Mouse (Mus musculus) v-Abl transformed pro-B cells (cell line): Measurements from ENCODE around the gene Csrnp2.
"Not testable (repeated sequence)": the region's sequence is repeated elsewhere in the genome, so short reads cannot be mapped to it uniquely, and the experiment has no call there.

ENCODE experiments used
- in situ Hi-C, 2 experiments: fragments of 400-800 bp; cut with MboI; formaldehyde crosslinking; loops; one replicate each; pipeline ENCODE4 v1.15.1; 2025; ENCODE audit not compliant: unreplicated experiment in 2 of 2

The Csrnp2 gene

DNA sequence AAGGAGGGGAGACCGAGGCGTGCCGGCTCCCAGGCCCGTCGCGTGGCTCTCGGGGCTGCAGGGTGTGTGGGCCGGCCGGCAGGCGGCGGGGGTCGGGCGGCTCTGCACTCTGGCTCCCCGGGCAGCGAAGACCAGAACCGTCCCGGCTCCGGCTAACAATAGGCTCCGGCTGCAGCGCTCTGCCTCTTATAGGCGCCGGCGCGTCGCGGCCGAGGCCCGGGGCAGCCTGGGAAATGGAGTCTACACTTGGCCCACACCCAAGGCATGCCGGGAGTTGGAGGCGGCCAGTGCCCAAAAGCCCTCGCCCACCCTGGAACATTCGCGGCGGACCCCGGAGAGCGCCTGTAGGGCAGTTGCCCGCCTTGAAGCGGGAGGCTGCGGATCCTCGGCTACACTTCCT, at the start of gene Csrnp2:
Gene Csrnp2, minus strand, starts transcription at position 387 of the 400 bp plus-strand sequence.
- in situ Hi-C loops = loop anchor here in 1 of 2 experiments (5.0 kb wide), 1 partner anchor 57 kb away; the partner anchor contains the start of gene Tfcp2

GRCm38 (mm10) chr15:100543651-100544030, 48.4 kb upstream of the Csrnp2 start:
- in situ Hi-C loops = loop anchor here (5.0 to 25.0 kb wide), 2 partner anchors 69 to 444 kb away; no protein-coding TSS in a partner anchor

DNA sequence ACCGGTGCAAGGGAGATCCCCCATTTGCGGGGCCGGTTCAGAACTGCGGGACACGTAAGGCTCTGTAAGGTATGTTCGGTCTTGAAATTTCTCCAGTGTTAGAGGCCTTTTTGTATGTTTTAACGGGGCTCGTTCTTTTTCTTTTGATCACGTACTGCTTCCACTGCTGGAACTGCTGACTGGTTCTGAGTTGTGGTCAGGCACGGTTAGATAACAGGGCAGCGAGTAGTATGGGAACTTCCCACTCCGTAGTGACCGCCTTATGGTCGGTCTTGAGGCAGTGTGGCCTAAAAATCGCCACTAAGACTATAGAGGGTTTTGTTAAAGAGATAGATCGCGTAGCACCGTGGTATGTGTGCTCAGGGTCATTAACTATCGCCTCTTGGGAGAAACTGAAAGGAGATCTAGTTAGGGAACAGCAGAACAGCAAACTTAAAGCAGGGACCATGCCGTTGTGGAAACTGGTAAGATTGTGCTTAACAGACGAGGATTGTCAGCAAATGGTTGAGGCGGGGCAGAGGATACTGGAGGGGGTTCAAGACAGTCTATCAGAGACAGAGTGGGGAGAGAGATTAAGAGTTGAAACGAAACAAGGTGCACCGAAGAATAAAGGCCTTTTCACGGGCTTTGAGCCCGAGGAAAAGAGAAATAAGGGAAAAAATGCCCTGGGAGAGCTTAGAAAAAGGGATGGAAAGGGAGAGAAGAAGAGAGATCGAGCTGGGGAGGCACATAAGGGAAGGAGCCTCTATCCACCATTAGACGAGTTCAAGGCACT, 47.8 kb upstream of the Csrnp2 start:
- in situ Hi-C loops = loop anchor here (5.0 to 25.0 kb wide), 2 partner anchors 69 to 444 kb away; no protein-coding TSS in a partner anchor

GRCm38 (mm10) chr15:100541426-100541825, 46.1 kb upstream of the Csrnp2 start:
- in situ Hi-C loops = loop anchor here (5.0 to 25.0 kb wide), 2 partner anchors 71 to 446 kb away; no protein-coding TSS in a partner anchor

DNA sequence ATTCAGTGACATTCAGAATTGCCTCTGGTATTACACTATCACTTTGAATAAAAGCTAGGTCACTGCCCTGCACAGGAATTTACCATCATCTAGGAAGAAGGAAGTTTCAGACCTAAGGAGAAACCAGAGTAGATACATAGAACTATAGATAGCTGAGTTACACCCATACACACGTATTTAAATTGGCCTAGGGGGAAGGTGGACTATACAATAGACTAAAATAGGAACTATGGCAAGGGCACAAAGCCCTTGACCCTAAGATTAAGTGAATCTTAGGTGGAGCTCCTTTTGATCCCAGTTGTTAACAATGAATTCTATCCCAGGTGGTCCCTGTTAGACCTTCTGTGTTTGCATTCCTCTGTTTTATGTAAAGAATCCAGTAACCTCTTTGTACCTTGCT, 45.7 kb upstream of the Csrnp2 start:
- in situ Hi-C loops = loop anchor here (5.0 to 25.0 kb wide), 2 partner anchors 71 to 446 kb away; no protein-coding TSS in a partner anchor

DNA sequence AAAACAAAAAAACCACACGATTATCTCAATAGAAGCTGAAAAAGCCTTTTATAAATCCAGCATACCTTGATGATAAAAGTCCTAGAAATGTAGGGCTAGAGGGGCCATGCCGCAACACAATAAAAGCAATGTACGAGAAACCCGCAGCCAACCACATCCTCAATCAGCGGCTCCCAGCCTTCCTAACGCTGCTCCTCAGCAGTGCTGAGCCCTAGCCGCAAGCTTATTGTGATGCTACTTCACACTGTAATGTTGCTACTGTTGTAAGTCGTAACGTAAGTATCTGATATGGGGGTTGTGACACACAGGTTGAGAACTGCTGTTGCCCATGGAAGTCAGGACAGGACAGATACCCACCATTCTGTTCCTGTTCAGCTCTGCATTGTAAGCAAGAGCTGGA, 44.1 kb upstream of the Csrnp2 start:
- in situ Hi-C loops = loop anchor here (5.0 to 25.0 kb wide), 3 partner anchors 138 to 448 kb away; partner anchors contain the start of gene Cela1 (in 1 of the 2)

DNA sequence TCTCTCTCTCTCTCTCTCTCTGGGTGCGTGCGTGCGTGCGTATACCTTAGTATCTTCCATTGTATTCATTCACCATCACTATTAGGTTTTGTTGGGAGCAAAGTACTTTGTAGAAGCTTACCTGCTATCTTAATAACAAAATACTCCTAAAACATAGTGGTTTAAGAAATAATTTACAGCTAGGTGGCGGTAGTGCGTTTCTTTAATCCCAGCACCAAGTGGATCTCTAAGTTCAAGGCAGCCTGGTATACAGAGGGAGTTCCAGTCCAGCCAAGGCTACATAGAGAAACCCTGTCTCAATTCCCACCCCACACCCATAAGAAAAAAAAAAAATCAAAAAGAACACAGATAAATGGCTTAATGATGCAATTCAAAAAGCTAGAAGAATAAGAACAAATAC, 42.6 kb upstream of the Csrnp2 start:
- in situ Hi-C loops = loop anchor here (5.0 to 25.0 kb wide), 3 partner anchors 139 to 449 kb away; partner anchors contain the start of gene Cela1 (in 1 of the 2)

DNA sequence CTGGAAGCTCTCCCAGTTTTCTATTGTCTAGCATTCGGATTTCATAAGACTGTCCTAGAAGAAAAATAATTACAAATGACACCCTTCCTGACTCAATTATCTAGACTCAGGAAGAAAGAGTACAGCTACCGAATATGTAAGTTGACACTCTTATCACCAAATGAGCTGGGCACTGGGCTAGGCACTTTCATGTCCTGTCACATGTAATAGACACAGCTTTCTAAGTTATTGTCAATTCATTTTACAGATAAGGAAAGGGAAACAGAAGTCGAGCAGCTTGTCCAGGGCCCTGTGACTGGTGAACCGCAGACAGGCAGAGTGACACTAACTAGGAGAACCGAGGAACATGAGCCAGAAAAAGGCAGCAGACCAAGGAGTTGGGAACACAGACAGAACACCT, 32.6 kb upstream of the Csrnp2 start:
- in situ Hi-C loops = loop anchor here in 1 of 2 experiments (25.0 kb wide), 1 partner anchor 459 kb away; no protein-coding TSS in a partner anchor

DNA sequence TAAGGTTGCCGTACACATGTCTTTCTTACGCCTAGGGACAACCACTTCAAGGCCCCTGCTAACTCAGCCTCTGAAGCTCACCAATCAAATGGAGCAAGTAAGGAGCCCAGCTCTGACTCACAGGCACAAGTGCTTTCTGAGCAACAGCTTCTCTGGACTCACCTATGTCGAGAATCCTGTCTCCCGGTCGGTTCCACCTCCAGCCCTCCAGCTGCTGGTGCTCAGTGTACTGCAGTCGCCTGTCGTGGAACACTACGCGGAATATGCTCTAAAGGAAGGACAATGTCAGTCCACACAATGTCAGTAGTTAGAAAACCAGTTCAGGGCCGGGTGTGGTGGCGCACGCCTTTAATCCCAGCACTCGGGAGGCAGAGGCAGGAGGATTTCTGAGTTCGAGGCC, 30.1 kb upstream of the Csrnp2 start:
- in situ Hi-C loops = loop anchor here in 1 of 2 experiments (25.0 kb wide), 1 partner anchor 462 kb away; no protein-coding TSS in a partner anchor

GRCm38 (mm10) chr15:100520306-100520705, 25.0 kb upstream of the Csrnp2 start:
- in situ Hi-C loops = no loop called here

- in situ Hi-C loops = no loop called here
These were observed 19.8 kb upstream of the Csrnp2 start for GRCm38 (mm10) chr15:100515121-100515520.

- in situ Hi-C loops = no loop called here
These were observed 18.1 kb upstream of the Csrnp2 start for GRCm38 (mm10) chr15:100513387-100513786.

- in situ Hi-C loops = no loop called here
These were observed 14.8 kb upstream of the Csrnp2 start for GRCm38 (mm10) chr15:100510072-100510471.

GRCm38 (mm10) chr15:100508454-100509167, 13.3 kb upstream of the Csrnp2 start:
- in situ Hi-C loops = no loop called here

GRCm38 (mm10) chr15:100499506-100499905, 4.2 kb upstream of the Csrnp2 start:
- in situ Hi-C loops = loop anchor here in 1 of 2 experiments (5.0 kb wide), 1 partner anchor 53 kb away; the partner anchor contains the start of gene Tfcp2

- in situ Hi-C loops = loop anchor here in 1 of 2 experiments (5.0 kb wide), 1 partner anchor 58 kb away; the partner anchor contains the start of gene Tfcp2
These were observed 641 bp downstream of the Csrnp2 start for GRCm38 (mm10) chr15:100494647-100495046.

GRCm38 (mm10) chr15:100491966-100492365, 3.3 kb downstream of the Csrnp2 start:
- in situ Hi-C loops = no loop called here

DNA sequence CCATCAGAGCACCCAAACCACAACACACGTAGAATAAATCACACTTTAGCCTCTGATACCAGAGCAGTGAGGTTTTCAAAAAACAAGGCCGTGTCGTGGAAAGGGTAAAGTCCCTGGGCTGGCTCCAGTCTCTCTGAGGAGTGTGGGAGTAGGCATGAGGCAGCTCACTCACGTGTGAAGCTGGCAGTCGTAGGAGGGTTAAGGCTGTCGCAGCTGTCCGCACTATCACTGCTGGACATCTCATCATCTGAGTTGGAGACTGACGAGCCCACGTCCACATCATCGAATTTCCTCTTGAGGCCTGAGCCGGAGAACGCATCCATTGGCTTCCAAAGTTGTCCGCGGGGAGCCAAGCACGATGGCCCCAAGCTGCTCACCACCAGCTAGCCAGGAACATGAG, 6.0 kb downstream of the Csrnp2 start:
- in situ Hi-C loops = no loop called here

DNA sequence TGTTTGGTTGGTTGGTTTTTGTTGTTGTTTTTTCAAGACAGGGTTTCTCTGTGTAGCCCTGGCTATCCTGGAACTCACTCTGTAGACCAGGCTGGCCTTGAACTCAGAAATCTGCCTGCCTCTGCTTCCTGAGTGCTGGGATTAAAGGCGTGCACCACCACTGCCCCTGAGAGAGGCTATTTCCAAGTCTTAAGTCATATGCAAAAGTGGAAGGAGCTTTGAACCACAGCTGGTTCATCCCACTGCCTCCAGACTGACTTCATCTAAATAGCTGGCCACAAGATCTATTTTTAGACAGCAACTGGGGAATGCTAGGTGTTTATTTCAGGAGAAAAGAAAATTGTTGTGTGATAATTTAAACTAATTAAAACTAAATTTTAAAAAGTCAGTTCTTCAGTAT, 7.0 kb downstream of the Csrnp2 start:
- in situ Hi-C loops = not testable (repeated sequence)

DNA sequence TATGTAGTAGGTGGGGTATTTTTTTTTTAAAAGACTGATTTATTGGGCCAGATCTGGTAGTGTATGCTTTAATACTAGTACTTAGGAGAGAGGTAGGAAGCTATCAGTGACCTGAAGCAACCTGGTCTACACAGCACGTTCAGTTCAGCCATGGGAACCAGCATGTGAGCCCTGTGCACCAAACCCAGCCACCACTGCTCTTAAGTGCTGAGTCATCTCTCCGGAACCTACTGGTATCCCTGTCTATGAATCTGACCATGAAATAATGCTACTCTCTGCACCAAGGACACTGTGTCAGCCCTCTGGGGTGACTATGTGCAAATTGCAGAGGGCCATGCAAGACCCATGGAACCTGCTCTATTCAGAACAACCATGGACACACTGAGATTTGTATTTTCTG, 8.2 kb downstream of the Csrnp2 start:
- in situ Hi-C loops = no loop called here

DNA sequence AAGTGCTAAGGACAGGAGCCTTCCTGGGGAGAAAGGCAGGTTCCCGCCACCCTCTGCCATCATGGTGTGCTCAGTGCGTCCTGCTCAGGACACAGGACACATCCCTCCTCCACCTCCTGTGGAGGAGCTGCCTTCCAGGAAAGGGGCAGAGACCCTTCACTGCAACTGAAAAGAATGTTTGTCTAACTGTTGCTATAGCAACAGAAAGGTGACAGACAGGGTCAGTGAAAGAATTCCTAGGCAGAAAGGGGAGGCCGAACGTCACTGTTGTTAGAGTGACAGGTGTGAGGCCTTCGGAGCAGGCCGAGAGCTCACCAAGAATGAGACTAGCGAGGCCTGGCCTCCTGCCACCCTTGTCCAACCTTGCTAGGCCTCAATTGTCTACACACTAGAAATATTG, 8.8 kb downstream of the Csrnp2 start:
- in situ Hi-C loops = no loop called here
